In the genomic region with DNA sequence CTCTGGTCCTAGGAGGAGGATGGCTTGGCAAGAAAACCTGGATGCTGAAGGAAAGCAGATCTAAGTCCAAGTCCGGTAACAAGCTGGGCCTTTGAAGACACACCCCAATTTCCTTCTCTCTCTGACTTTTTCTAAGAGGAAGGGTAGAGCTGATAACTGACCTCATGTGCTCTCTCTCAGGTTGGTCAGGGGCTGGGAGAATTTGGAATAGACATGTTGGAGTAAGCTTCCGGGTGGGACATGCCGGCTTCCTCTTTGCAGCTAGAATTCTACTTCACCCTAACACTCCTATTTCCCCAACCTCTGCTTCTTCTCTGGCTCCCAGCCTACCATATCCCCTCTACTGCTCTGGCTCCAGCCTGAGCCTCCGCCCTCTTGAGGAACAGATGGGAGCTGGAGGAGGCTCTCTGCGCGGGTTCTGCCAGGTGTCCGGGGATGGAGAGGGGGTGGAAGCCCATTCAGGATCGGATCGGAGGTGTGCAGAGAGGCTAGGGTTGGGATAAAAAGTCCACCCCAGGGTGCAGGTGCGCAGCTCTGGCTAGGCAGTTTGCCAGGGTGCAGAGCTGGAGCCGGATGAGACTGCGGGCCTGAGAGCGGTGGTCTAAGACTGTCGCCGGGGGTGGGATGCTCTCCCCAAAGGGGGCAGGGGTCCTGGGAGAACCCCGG, we compare ENCODE assay signal across 8 mouse cellular contexts. TPM values are rescaled to one million over a fixed set of nuclear protein-coding genes. Genes with fewer than 3 reads are reported as not detected.
DNase-seq lines count a peak whose midpoint lies in the region; ATAC-seq lines count a peak whose summit lies in the region.

No protein-coding gene starts in this region.

- H3K9ac ChIP-seq in embryonic facial prominence, embryonic 12.5 days, result peak overlapping the region; percentile 78
- H3K9ac ChIP-seq in stomach, embryonic 16.5 days (ENCODE audit: low read length), result peak overlapping the region; percentile 95

- 4% methylated on average over 16 of the region's 16 CpGs for WGBS in embryonic facial prominence, embryonic 12.5 days
- WGBS in macrophage (ENCODE audit: missing documents), result 2% methylated on average over 12 of the region's 16 CpGs
- 2% methylated on average over 16 of the region's 16 CpGs for WGBS in stomach, embryonic 16.5 days

- peak overlapping the region; percentile 90 for H3K4me2 ChIP-seq in embryonic facial prominence, embryonic 12.5 days (replicated peaks)
- H3K4me2 ChIP-seq in stomach, embryonic 16.5 days (ENCODE audit: low read depth, low read length), result peak overlapping the region; percentile 80

- H3K79me2 ChIP-seq in macrophage (ENCODE audit: inconsistent target), result peaks cover 50% of the 10 kb centered on the region

- no peaks in the 10 kb centered on the region for H3K27me3 ChIP-seq in embryonic facial prominence, embryonic 12.5 days
- H3K27me3 ChIP-seq in stomach, embryonic 16.5 days (ENCODE audit: control insufficient read depth, insufficient read depth, low read length), result no peaks in the 10 kb centered on the region

- peaks cover 29% of the 10 kb centered on the region for H3K36me3 ChIP-seq in embryonic facial prominence, embryonic 12.5 days
- H3K36me3 ChIP-seq in macrophage (ENCODE audit: inconsistent target), result peaks cover 30% of the 10 kb centered on the region; the same call in 1 of the 2 replicates
- H3K36me3 ChIP-seq in stomach, embryonic 16.5 days (ENCODE audit: control insufficient read depth, insufficient read depth, low read length), result no peaks in the 10 kb centered on the region

- peak overlapping the region; percentile 87 for H3K4me3 ChIP-seq in embryonic facial prominence, embryonic 12.5 days
- H3K4me3 ChIP-seq in macrophage (ENCODE audit: inconsistent target), result peak overlapping the region; percentile 80
- H3K4me3 ChIP-seq in stomach, embryonic 16.5 days (replicated peaks; ENCODE audit: low read length), result peak overlapping the region; percentile 85

- peaks cover 20% of the 10 kb centered on the region for H3K4me1 ChIP-seq in embryonic facial prominence, embryonic 12.5 days
- peaks cover 23% of the 10 kb centered on the region for H3K4me1 ChIP-seq in stomach, embryonic 16.5 days (ENCODE audit: control insufficient read depth, insufficient read depth, low read length)

- no peaks in the 10 kb centered on the region for H3K9me3 ChIP-seq in embryonic facial prominence, embryonic 12.5 days
- no peaks in the 10 kb centered on the region for H3K9me3 ChIP-seq in stomach, embryonic 16.5 days (replicated peaks; ENCODE audit: control insufficient read depth, low read length)

- peak; percentile 74 for ATAC-seq in embryonic facial prominence, embryonic 12.5 days (ENCODE audit: insufficient number of reproducible peaks, insufficient read depth, low FRiP score, low TSS enrichment)
- ATAC-seq in hematopoietic stem cell, adult 5-6 weeks (replicated peaks in 1 of 2; ENCODE audit: insufficient read depth in 1 of 2, low FRiP score in 2 of 2, low TSS enrichment in 1 of 2, low read depth in 1 of 2, poor library complexity in 2 of 2, severe bottlenecking in 2 of 2), result peak; percentile 14 to 47; a peak in 3 of 4 replicates
- peak; percentile 51; the same call in 1 of the 2 replicates for ATAC-seq in stomach, embryonic 16.5 days (ENCODE audit: insufficient read depth, low FRiP score)

- H3K27ac ChIP-seq in embryonic facial prominence, embryonic 12.5 days, result peak overlapping the region; percentile 82
- H3K27ac ChIP-seq in macrophage, result peak overlapping the region; percentile 84
- H3K27ac ChIP-seq in stomach, embryonic 16.5 days (ENCODE audit: low read length), result peak overlapping the region; percentile 90

- peak; percentile 50 for DNase-seq in adrenal gland, postnatal 14 days
- DNase-seq in adrenal gland, postnatal 4 days (ENCODE audit: low spot score in 2 of 2), result no peak
- peak; percentile 27 for DNase-seq in Muller cell, postnatal 12 days (ENCODE audit: inconsistent ontology term)
- peak; percentile 76 to 77 for DNase-seq in layer of hippocampus, postnatal 36 days

RNA-seq across cellular contexts. Expression of gene Camta2, which starts 0.9 kb away (rescaled TPM):
- 38.8 and 41.8 TPM in 2 replicates for total RNA-seq in adrenal gland, postnatal 14 days (2021)
- total RNA-seq in adrenal gland, postnatal 4 days (2021), result 10 to 100 TPM; 36.2 to 37.8 TPM
- 12.0 and 12.3 TPM in 2 replicates for polyA plus RNA-seq in embryonic facial prominence, embryonic 12.5 days (2016; fragmentation: Nextera tagmentation; extraction: Ambion mirVana)
- 3.6 and 4.9 TPM in 2 replicates for total RNA-seq in hematopoietic stem cell, adult 5-6 weeks (2017)
- 100 to 1,000 TPM; 362 to 388 TPM for total RNA-seq in layer of hippocampus, postnatal 36 days (2021)
- 100 to 1,000 TPM; 124 to 580 (median 347) TPM for total RNA-seq in macrophage (2018; cell fraction: chromatin; rRNA removed)
- total RNA-seq in macrophage (2018; cell fraction: cytosol; rRNA removed), result 10 to 100 TPM; 40.2 to 91.1 (median 66.6) TPM
- 100 to 1,000 TPM; 107 to 336 (median 211) TPM for total RNA-seq in macrophage (2018; cell fraction: nucleus; rRNA removed)
- polyA plus RNA-seq in macrophage (2018), result 35.3 to 53.1 TPM (median 41.4 TPM) in 3 replicates
- polyA plus RNA-seq in stomach, embryonic 16.5 days (2015; fragmentation: Nextera tagmentation; extraction: Ambion mirVana), result 14.2 and 15.8 TPM in 2 replicates

RNA-seq across cellular contexts. Expression of gene Inca1, which starts 12.9 kb away (rescaled TPM):
- 15.2 and 15.8 TPM in 2 replicates for total RNA-seq in adrenal gland, postnatal 14 days (2021)
- total RNA-seq in adrenal gland, postnatal 4 days (2021), result 10 to 100 TPM in 1 of 2 experiments, 1 to 10 TPM in 1; 7.0 to 10.2 TPM
- polyA plus RNA-seq in embryonic facial prominence, embryonic 12.5 days (2016; fragmentation: Nextera tagmentation; extraction: Ambion mirVana), result 1.1 and 1.6 TPM in 2 replicates
- 0.25 TPM in 1 of 2 replicates, not detected in the other for total RNA-seq in hematopoietic stem cell, adult 5-6 weeks (2017)
- 1 to 10 TPM; 3.0 to 3.5 TPM for total RNA-seq in layer of hippocampus, postnatal 36 days (2021)
- total RNA-seq in macrophage (2018; cell fraction: chromatin; rRNA removed), result 1 to 10 TPM in 25 of 26 experiments, under 1 TPM in 1; 0.70 to 5.2 (median 2.2) TPM
- 1 to 10 TPM in 1 of 26 experiments, under 1 TPM in 25; 0.24 to 1.1 (median 0.41) TPM for total RNA-seq in macrophage (2018; cell fraction: cytosol; rRNA removed)
- 1 to 10 TPM in 17 of 26 experiments, under 1 TPM in 6, not detected in 3; 0.68 to 3.4 (median 1.3) TPM for total RNA-seq in macrophage (2018; cell fraction: nucleus; rRNA removed)
- 0.32 to 0.85 TPM (median 0.36 TPM) in 3 replicates for polyA plus RNA-seq in macrophage (2018)
- polyA plus RNA-seq in stomach, embryonic 16.5 days (2015; fragmentation: Nextera tagmentation; extraction: Ambion mirVana), result 1.3 and 1.5 TPM in 2 replicates

RNA-seq across cellular contexts. Expression of gene Kif1c, which starts 13.3 kb away (rescaled TPM):
- 154 and 159 TPM in 2 replicates for total RNA-seq in adrenal gland, postnatal 14 days (2021)
- 100 to 1,000 TPM; 135 to 149 TPM for total RNA-seq in adrenal gland, postnatal 4 days (2021)
- polyA plus RNA-seq in embryonic facial prominence, embryonic 12.5 days (2016; fragmentation: Nextera tagmentation; extraction: Ambion mirVana), result 2.8 and 3.0 TPM in 2 replicates
- total RNA-seq in hematopoietic stem cell, adult 5-6 weeks (2017), result 6.7 and 7.3 TPM in 2 replicates
- 10 to 100 TPM; 75.2 to 83.8 TPM for total RNA-seq in layer of hippocampus, postnatal 36 days (2021)
- total RNA-seq in macrophage (2018; cell fraction: chromatin; rRNA removed), result 100 to 1,000 TPM in 6 of 26 experiments, 10 to 100 TPM in 20; 31.0 to 191 (median 81.2) TPM
- total RNA-seq in macrophage (2018; cell fraction: cytosol; rRNA removed), result 10 to 100 TPM; 53.9 to 92.7 (median 74.4) TPM
- 100 to 1,000 TPM in 2 of 26 experiments, 10 to 100 TPM in 24; 40.8 to 102 (median 70.2) TPM for total RNA-seq in macrophage (2018; cell fraction: nucleus; rRNA removed)
- polyA plus RNA-seq in macrophage (2018), result 60.6 to 75.9 TPM (median 62.3 TPM) in 3 replicates
- 2.6 and 3.0 TPM in 2 replicates for polyA plus RNA-seq in stomach, embryonic 16.5 days (2015; fragmentation: Nextera tagmentation; extraction: Ambion mirVana)

RNA-seq across cellular contexts. Expression of gene Spag7, which starts 17.8 kb away (rescaled TPM):
- total RNA-seq in adrenal gland, postnatal 14 days (2021), result 72.5 and 77.1 TPM in 2 replicates
- 10 to 100 TPM; 82.0 to 87.2 TPM for total RNA-seq in adrenal gland, postnatal 4 days (2021)
- polyA plus RNA-seq in embryonic facial prominence, embryonic 12.5 days (2016; fragmentation: Nextera tagmentation; extraction: Ambion mirVana), result 143 and 149 TPM in 2 replicates
- 41.1 and 114 TPM in 2 replicates for total RNA-seq in hematopoietic stem cell, adult 5-6 weeks (2017)
- total RNA-seq in layer of hippocampus, postnatal 36 days (2021), result 10 to 100 TPM; 48.2 to 50.8 TPM
- 10 to 100 TPM; 17.1 to 67.8 (median 46.7) TPM for total RNA-seq in macrophage (2018; cell fraction: chromatin; rRNA removed)
- 10 to 100 TPM; 38.5 to 72.4 (median 53.2) TPM for total RNA-seq in macrophage (2018; cell fraction: cytosol; rRNA removed)
- 10 to 100 TPM; 21.5 to 47.9 (median 32.1) TPM for total RNA-seq in macrophage (2018; cell fraction: nucleus; rRNA removed)
- 72.0 to 176 TPM (median 83.0 TPM) in 3 replicates for polyA plus RNA-seq in macrophage (2018)
- 148 and 149 TPM in 2 replicates for polyA plus RNA-seq in stomach, embryonic 16.5 days (2015; fragmentation: Nextera tagmentation; extraction: Ambion mirVana)

RNA-seq across cellular contexts. Expression of gene Eno3, which starts 30.0 kb away (rescaled TPM):
- total RNA-seq in adrenal gland, postnatal 14 days (2021), result 14.9 and 21.4 TPM in 2 replicates
- 100 to 1,000 TPM in 1 of 2 experiments, 10 to 100 TPM in 1; 72.6 to 112 TPM for total RNA-seq in adrenal gland, postnatal 4 days (2021)
- polyA plus RNA-seq in embryonic facial prominence, embryonic 12.5 days (2016; fragmentation: Nextera tagmentation; extraction: Ambion mirVana), result 20.1 and 27.9 TPM in 2 replicates
- 8.4 and 10.6 TPM in 2 replicates for total RNA-seq in hematopoietic stem cell, adult 5-6 weeks (2017)
- total RNA-seq in layer of hippocampus, postnatal 36 days (2021), result 1 to 10 TPM; 5.2 to 7.4 TPM
- total RNA-seq in macrophage (2018; cell fraction: chromatin; rRNA removed), result 10 to 100 TPM in 19 of 26 experiments, 1 to 10 TPM in 7; 3.6 to 24.3 (median 14.3) TPM
- 1 to 10 TPM; 2.5 to 4.6 (median 3.9) TPM for total RNA-seq in macrophage (2018; cell fraction: cytosol; rRNA removed)
- 10 to 100 TPM in 6 of 26 experiments, 1 to 10 TPM in 20; 3.0 to 16.2 (median 7.7) TPM for total RNA-seq in macrophage (2018; cell fraction: nucleus; rRNA removed)
- polyA plus RNA-seq in macrophage (2018), result 3.0 to 5.4 TPM (median 4.8 TPM) in 3 replicates
- 19.3 and 126 TPM in 2 replicates for polyA plus RNA-seq in stomach, embryonic 16.5 days (2015; fragmentation: Nextera tagmentation; extraction: Ambion mirVana)

Comparison
In these comparisons a context has a peak if more than half of its experiments do, and no peak if none do; other contexts are left out.
1. DNase-seq: peak in adrenal gland, postnatal 14 days (single experiment), Muller cell, postnatal 12 days (single experiment) and layer of hippocampus, postnatal 36 days (2 of 2); none in adrenal gland, postnatal 4 days (0 of 2).
2. Peak in every context shown above with its lines, with median percentiles within 50 percentile points of each other: ATAC-seq, H3K27ac ChIP-seq and H3K4me3 ChIP-seq.